Mouse (Mus musculus) embryonic facial prominence, embryonic 14.5 days (tissue): ENCODE results near the gene Saa1. TPM values are rescaled to one million over a fixed set of nuclear protein-coding genes. Genes with fewer than 3 reads are reported as not detected.
"Not testable (repeated sequence)": the region's sequence is repeated elsewhere in the genome, so short reads cannot be mapped to it uniquely, and the experiment has no call there.

Experiments
- ATAC-seq: fragments of 200-750 bp; cut with Nextera tagmentation; 2 replicates; pipeline ENCODE4 v1.8.0; 2017; ENCODE audit warnings: low read depth, moderate number of reproducible peaks, moderate TSS enrichment
- DNase-seq: peaks from one replicate; pipeline ENCODE4 v3.0.0-alpha.2; 2015; ENCODE audit warnings: low spot score
- H3K27ac ChIP-seq: fragments of 300-500 bp; sonication (generic); replicated peaks from 2 replicates; pipeline ENCODE4 v1.5.1; 2014; ENCODE audit warnings: low read depth, mild to moderate bottlenecking, low read length, moderate library complexity
- H3K27me3 ChIP-seq: fragments of 300-500 bp; sonication (generic); replicated peaks from 2 replicates; pipeline ENCODE4 v1.6.1; 2014; ENCODE audit warnings: low read length; ENCODE audit not compliant: control insufficient read depth, insufficient read depth
- H3K36me3 ChIP-seq: fragments of 300-500 bp; sonication (generic); 2 replicates; pipeline ENCODE4 v1.6.1; 2014; ENCODE audit warnings: low read length, mixed read lengths; ENCODE audit not compliant: control insufficient read depth, insufficient read depth
- H3K4me1 ChIP-seq: fragments of 300-500 bp; sonication (generic); 2 replicates; pipeline ENCODE4 v1.6.1; 2014; ENCODE audit warnings: antibody characterized with exemption, low read length; ENCODE audit not compliant: control insufficient read depth, insufficient read depth
- H3K4me2 ChIP-seq: fragments of 300-500 bp; sonication (generic); 2 replicates; pipeline ENCODE4 v1.6.1; 2014; ENCODE audit warnings: low read depth, mild to moderate bottlenecking, low read length, moderate library complexity, mixed read lengths
- H3K4me3 ChIP-seq: fragments of 300-500 bp; sonication (generic); 2 replicates; pipeline ENCODE4 v1.5.1; 2014; ENCODE audit warnings: low read depth, mild to moderate bottlenecking, low read length
- H3K9ac ChIP-seq: fragments of 300-500 bp; sonication (generic); 2 replicates; pipeline ENCODE4 v1.6.1; 2014; ENCODE audit warnings: low read depth, mild to moderate bottlenecking, low read length, moderate library complexity, mixed read lengths
- H3K9me3 ChIP-seq: fragments of 300-500 bp; sonication (generic); 2 replicates; pipeline ENCODE4 v1.6.1; 2016; ENCODE audit warnings: low read length; ENCODE audit not compliant: control insufficient read depth
- WGBS: fragments of 180-500 bp; shearing (Covaris S2); extraction: QIAGEN DNeasy Blood & Tissue Kit; methylation state at CpG from one replicate; pipeline ENCODE4 v1.1.7; 2014; 5-methylcytosine and 5-hydroxymethylcytosine counted together
- polyA plus RNA-seq: library from polyadenylated mRNA; unstranded; fragments of >200 nt; fragmentation: Nextera tagmentation; extraction: Ambion mirVana; gene quantifications from 2 replicates; pipeline ENCODE4 v1.2.1, GENCODE M21; 2014

Gene Saa1
- polyA plus RNA-seq, 1 experiment from 2014 or later, result not detected

DNA sequence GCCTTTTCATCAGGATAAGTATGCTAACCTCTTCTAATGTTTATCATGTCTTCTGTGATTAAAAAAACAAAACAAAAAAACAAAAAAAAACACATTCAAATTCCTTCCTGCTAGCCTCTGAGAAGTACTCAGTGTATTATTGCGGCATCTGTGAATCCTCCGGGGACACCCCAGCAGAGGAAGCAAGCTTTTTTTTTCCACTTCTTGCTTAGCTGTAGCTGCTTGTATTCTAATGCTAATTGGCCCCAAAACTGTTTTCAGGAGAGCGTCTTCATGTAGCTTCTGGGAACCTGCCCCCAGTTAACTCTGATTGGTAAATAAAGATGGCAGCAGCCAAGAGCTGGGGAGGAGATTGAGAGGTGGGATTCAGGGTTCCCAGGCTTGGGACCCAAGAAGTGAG lies 5.7 kb upstream of the Saa1 start:
- H3K4me3 ChIP-seq, result no peak overlapping the region
- no peak overlapping the region for H3K4me2 ChIP-seq
- 42% methylated on average over 3 of the region's 3 CpGs for WGBS
- H3K27me3 ChIP-seq, result no peaks in the 10 kb centered on the region
- DNase-seq, result no peak
- H3K9ac ChIP-seq, result no peak overlapping the region
- H3K4me1 ChIP-seq, result no peaks in the 10 kb centered on the region
- no peaks in the 10 kb centered on the region for H3K9me3 ChIP-seq
- H3K36me3 ChIP-seq, result no peaks in the 10 kb centered on the region
- no peak for ATAC-seq
- H3K27ac ChIP-seq, result no peak overlapping the region

DNA sequence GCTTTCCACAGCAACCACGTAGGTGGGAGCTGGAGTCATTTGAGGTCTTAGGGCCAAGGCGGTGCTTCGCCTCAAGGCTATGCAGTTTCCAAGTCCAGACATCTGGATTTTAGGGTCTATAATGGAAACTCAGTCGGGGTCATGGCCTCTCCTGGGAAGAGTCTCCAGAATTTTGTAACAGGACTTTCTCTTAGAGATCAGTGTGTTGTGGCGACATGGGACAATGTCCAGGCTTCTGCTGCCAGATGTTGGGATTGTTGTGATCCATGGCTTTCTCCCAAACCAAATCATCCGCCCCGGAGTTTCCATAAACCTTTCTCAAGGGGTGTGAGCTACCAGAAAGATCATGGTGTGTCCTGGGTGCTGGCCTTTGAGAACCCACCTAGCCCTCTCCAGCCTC lies 3.6 kb upstream of the Saa1 start:
- H3K9ac ChIP-seq, result no peak overlapping the region
- H3K4me1 ChIP-seq, result no peaks in the 10 kb centered on the region
- no peaks in the 10 kb centered on the region for H3K36me3 ChIP-seq
- ATAC-seq (no peak), DNase-seq (no peak)
- no peak overlapping the region for H3K4me3 ChIP-seq
- H3K4me2 ChIP-seq, result no peak overlapping the region
- H3K27ac ChIP-seq, result no peak overlapping the region
- H3K9me3 ChIP-seq, result no peaks in the 10 kb centered on the region
- H3K27me3 ChIP-seq, result no peaks in the 10 kb centered on the region
- 76% methylated on average over 7 of the region's 7 CpGs for WGBS

DNA sequence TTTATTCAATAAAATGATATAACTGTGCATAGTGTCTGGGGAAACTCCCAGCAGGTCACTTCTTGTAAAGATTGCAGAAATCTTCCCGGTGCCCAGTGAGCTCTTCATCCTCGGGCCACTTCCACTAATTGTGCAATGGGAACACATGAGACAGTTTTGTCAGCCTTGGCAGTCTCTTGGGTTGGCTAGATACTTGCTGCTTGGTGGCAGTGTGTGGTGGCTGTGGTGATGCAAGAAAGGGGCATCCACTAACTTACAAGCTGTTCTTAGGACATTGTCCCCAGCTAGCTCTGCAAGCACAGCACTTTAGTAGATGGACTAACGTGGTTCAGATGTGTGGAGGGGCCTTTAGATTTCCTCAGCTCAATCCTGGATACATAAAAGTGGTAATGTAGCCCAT lies 3.0 kb upstream of the Saa1 start:
- H3K27ac ChIP-seq, result no peak overlapping the region
- WGBS, result 69% methylated on average over 3 of the region's 3 CpGs
- DNase-seq (no peak), ATAC-seq (no peak)
- H3K4me3 ChIP-seq, result no peak overlapping the region
- H3K27me3 ChIP-seq, result no peaks in the 10 kb centered on the region
- no peak overlapping the region for H3K4me2 ChIP-seq
- no peak overlapping the region for H3K9ac ChIP-seq
- H3K4me1 ChIP-seq, result no peaks in the 10 kb centered on the region
- no peaks in the 10 kb centered on the region for H3K9me3 ChIP-seq
- no peaks in the 10 kb centered on the region for H3K36me3 ChIP-seq

DNA sequence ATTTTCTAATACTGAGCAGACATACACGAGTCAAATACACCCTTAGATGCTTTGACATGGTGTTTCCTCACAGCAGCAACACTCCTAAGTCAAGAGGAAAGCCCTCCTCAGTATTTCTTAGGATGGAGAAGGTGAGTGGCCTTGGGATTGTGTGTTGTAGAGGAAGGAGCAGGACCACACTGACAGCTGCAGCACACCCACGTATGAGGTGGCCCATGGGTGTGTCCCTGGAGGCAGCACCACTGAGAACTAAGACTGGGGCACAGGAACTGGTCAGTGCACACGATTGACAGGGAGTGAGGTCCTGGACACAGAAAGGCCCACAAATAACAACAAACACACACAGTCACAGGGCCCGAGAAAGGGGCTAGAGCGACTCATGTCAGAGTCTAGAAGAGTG lies 2.7 kb downstream of the Saa1 start:
- WGBS, result 80% methylated on average over 5 of the region's 5 CpGs
- not testable (repeated sequence) for H3K9ac ChIP-seq

DNA sequence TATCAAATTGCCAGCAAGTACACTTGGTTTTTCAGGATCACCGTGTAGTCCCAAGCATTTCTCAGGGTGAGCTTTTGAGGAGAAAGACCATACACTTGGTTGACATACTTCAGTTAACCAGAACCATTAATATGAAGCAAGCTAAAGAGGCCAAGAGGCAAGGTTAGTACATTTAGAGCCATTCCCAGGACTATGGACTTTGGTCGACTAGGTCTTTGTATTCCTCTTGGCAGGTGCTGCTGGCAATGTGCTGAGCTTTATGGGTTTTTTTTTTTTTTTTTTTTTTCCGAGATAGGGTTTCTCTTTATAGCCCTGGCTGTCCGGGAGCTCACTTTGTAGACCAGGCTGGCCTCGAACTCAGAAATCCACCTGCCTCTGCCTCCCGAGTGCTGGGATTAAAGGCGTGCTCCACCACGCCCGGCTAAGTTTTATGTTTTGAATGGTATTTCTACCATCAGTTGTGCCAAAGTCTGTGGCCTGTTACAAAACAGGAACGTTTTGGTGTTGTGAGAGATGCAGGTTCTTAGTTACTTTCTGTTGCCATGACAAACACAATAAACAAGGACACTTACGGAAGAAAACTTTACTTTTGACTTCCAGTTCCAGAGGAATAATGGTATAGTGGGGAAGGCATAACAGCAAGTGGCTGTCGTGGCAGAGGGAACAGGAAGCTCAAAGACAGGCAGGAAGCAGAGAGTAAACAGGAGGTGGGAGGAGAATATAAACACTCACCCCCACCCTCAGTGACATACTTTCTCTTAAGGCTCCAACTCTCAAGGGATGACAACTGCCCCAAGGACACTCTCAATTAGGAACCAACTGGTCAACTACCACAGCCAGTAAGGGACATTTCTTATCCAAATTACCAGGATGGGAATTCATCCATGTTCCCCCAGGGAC lies 4.0 kb downstream of the Saa1 start:
- Histone ChIP-seq H3K27me3 (no peaks in the 10 kb centered on the region), H3K9me3 (no peaks in the 10 kb centered on the region), H3K36me3 (no peaks in the 10 kb centered on the region), H3K27ac (no peak overlapping the region), H3K4me3 (no peak overlapping the region), H3K4me2 (no peak overlapping the region), H3K4me1 (no peaks in the 10 kb centered on the region), H3K9ac (no peak overlapping the region)
- WGBS, result 82% methylated on average over 12 of the region's 12 CpGs
- ATAC-seq (no peak), DNase-seq (no peak)

More for the DNA sequence above, 2.7 kb downstream of the Saa1 start:
- not testable (repeated sequence) for ATAC-seq, H3K4me2 ChIP-seq, H3K27ac ChIP-seq, H3K27me3 ChIP-seq, H3K9me3 ChIP-seq, H3K4me3 ChIP-seq, H3K4me1 ChIP-seq, DNase-seq, H3K36me3 ChIP-seq

DNA sequence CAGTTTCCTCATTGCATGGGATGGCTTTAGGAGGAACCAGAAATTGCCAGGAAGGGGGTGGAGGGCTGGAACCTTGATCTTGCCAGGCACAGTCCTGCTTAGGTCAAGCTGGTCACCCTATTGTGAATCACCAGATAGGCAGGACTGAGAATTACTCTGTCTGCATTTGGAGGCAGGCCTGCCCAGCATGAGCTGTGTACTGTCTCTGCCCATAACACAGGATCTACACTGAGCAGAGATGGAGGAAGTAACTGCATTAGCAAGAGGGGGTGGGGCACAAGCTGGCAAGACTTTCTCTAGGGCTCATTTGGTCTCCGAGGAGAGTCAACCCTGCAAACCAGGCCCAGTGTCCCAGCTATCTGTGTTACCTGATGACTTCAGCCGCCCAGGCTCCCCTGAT lies 7.8 kb downstream of the Saa1 start:
- WGBS, result 76% methylated on average over 2 of the region's 2 CpGs
- Histone ChIP-seq H3K27ac (no peak overlapping the region), H3K4me2 (no peak overlapping the region), H3K27me3 (no peaks in the 10 kb centered on the region), H3K9ac (no peak overlapping the region), H3K4me3 (no peak overlapping the region), H3K36me3 (no peaks in the 10 kb centered on the region), H3K4me1 (no peaks in the 10 kb centered on the region), H3K9me3 (no peaks in the 10 kb centered on the region)
- no peak for DNase-seq
- ATAC-seq, result no peak

DNA sequence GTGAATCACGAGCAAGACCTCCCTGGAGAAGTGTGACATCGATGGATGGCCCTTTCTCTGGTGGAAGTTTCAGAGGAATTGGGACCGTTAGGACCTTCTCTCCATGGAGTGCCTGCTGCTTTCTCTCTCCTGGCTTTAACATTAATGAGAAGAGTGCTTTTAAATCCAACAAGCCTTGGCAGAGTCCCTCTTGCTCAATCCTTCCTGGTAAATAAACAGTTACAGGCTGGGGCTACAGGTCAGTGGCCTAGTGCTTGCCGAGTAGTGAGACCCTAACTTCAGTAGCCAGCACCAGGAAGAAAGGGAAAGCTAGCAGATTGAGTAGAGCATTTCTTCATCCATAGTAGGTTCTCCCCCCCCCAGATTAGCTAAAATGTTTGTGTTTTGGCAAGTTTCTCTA lies 10.3 kb downstream of the Saa1 start, which contains the start of gene Saa4:
Gene Saa4, minus strand, starts transcription at position 146 of the 400 bp plus-strand sequence.
- no peaks in the 10 kb centered on the region for H3K27me3 ChIP-seq
- H3K9ac ChIP-seq, result no peak within 1 kb of the TSS
- WGBS, result 80% methylated on average over 4 of the region's 4 CpGs
- H3K36me3 ChIP-seq, result no peaks in the 10 kb centered on the region
- no peak within 1 kb of the TSS for H3K4me3 ChIP-seq
- no peaks in the 10 kb centered on the region for H3K4me1 ChIP-seq
- no peak within 1 kb of the TSS for H3K27ac ChIP-seq
- ATAC-seq (no peak), DNase-seq (no peak)
- H3K4me2 ChIP-seq, result no peak within 1 kb of the TSS
- no peaks in the 10 kb centered on the region for H3K9me3 ChIP-seq

DNA sequence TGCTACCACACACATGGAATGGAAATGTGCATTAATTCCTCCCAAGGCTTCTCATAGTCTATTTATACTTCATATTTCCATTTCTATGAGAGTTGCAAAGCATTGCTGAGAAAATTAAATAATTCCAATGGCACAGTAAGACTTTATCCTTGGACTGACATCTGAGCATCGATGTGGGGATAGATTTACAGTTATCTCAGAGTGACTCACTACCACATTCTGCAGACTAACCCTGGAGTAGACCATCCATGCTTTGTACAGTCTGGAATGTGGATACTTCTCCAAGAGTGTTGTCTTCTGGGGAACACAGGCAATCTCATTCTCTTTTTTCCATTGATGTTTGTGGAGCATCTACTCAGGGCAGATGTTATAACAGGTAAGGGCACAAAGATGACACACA lies 15.2 kb downstream of the Saa1 start:
- Histone ChIP-seq H3K4me1 (no peaks in the 10 kb centered on the region), H3K4me2 (no peak overlapping the region), H3K27me3 (no peaks in the 10 kb centered on the region), H3K9ac (no peak overlapping the region), H3K36me3 (no peaks in the 10 kb centered on the region), H3K9me3 (no peaks in the 10 kb centered on the region), H3K4me3 (no peak overlapping the region), H3K27ac (no peak overlapping the region)
- no peak for ATAC-seq
- no peak for DNase-seq
- WGBS, result 74% methylated on average over 1 of the region's 1 CpGs

DNA sequence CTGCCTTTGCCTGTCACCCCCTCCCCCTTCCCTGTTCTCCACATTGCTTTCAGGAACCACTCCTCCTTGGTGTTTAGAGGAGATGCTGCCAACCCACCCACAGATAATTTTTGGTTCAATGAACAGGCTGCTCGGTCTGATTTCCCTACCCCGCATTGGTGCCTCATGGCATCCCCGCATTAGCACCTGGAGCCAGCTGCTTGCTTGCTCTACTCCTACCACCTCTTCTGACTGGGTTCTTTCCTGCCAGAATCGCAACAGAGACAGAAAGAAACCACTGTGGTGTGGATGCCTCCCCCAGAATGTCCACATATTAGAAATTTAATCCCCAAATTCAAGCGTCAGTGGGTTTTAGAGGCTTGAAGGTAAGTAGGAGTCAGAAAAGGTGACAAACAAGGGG lies 18.4 kb downstream of the Saa1 start:
- Histone ChIP-seq H3K4me1 (no peaks in the 10 kb centered on the region), H3K36me3 (no peaks in the 10 kb centered on the region), H3K27me3 (no peaks in the 10 kb centered on the region), H3K4me3 (no peak overlapping the region), H3K27ac (no peak overlapping the region), H3K9me3 (no peaks in the 10 kb centered on the region), H3K9ac (no peak overlapping the region), H3K4me2 (no peak overlapping the region)
- DNase-seq (no peak), ATAC-seq (no peak)
- WGBS, result 73% methylated on average over 5 of the region's 5 CpGs
